Mouse (Mus musculus): ENCODE data around the gene Vezt.

Vezt gene

GRCm38 (mm10) chr10:94037596-94037995 lies 2.0 kb upstream of the Vezt start:
- no peak for DNase-seq (ENCODE audit: low read depth, low spot score)

DNA sequence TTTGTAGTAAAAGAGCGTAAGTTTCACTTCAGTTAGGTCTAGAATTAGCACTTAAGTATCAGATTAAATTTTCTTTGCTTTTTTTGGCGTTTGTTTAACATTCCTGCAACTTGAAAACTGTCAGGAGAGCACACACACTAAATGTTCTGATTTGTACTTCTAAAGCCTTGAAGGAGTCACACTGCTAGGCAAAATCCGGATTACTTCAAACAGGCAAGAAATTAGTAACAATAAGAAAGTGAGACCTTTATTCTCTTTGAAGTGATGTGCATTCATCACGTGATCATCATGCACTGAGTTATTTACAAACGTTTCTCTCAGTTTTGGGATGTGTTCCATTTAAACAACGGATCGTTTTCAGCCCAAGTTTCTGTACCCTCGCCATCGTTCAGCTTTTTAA lies 1.6 kb upstream of the Vezt start:
- DNase-seq (ENCODE audit: low read depth, low spot score), result no peak

- peak; percentile 34 for DNase-seq (ENCODE audit: low read depth, low spot score)
Measured at GRCm38 (mm10) chr10:94036375-94036758, 750 bp upstream of the Vezt start.

DNA sequence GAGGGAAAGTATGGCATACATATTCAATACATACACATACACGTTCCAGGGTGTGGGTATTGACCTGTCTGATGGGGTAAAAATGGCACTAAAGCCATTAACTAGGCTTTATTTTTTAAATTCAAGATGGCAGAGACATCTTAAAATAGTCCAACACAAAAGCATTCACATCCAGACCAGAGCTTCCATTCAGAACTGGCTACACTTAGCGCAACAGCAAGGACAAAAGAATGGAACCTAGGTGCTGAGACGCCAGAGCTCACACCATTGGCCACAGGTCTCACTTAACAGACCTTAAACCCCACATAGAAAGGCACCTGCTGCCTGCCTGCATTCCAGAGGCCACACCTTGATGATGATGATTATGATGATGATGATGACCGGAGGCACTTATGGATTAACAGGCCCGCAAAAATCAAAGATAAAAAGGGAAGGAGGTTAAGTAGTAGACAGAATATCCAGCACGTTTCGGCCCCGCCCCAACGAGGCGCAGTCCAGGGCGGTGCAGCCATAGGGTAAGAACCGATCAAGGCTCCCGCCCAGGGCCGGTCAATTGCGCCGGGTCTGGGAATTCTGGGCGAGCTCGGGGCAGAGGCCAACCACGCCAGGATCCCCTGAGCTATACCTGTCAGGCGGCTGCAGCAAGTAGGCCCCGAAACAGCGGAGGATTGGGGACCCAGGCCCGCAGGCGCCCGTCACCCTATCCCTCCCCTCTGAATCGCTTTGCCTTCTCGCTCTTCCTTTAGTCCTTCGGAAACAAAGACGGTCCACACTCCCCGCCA lies 550 bp downstream of the Vezt start:
- peak; percentile 34 for DNase-seq (ENCODE audit: low read depth, low spot score)

- no peak for DNase-seq (ENCODE audit: low read depth, low spot score)
Measured at GRCm38 (mm10) chr10:94031164-94031563, 4.5 kb downstream of the Vezt start.

- DNase-seq (ENCODE audit: low read depth, low spot score), result no peak
Measured at GRCm38 (mm10) chr10:94028493-94028892, 7.1 kb downstream of the Vezt start.

DNA sequence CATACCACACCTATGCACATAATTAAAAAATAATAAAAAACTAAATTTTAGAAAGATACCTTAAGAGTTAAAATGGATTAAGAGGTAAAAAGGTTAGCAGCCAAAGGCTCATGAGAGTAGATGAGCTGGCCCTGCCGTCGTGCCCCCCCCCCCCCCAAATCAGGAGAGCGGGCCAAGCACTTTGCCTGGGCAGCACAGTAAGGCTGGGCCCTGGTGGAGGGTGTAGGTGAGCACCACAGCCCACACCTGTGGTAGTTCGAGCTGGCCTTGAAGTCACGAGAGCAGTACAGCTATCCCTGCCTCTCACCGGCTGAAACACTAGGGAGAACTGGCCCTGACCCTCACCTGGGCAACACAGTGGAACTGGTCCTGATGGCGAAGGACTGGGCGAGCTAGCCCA lies 10.5 kb downstream of the Vezt start:
- no peak for DNase-seq (ENCODE audit: low read depth, low spot score)

DNA sequence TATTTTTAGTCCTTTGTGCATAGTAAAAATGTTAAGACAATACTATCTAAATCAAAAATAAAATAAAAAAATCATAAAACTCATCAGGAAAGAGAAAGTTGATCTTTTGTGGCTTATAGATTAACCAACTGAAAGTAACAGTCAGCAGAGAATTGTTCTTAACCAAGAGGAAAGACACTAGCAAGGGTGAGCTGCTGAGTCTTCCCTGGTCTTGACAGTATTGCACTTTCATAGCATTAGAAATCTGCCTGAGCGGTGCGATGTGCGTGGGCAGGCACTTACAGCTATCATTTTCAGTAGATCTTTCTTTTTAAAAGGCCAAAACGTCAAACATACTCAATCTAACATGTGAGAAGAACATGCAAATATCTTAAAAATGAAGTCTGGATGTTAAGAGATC lies 14.6 kb downstream of the Vezt start:
- DNase-seq (ENCODE audit: low read depth, low spot score), result no peak

DNA sequence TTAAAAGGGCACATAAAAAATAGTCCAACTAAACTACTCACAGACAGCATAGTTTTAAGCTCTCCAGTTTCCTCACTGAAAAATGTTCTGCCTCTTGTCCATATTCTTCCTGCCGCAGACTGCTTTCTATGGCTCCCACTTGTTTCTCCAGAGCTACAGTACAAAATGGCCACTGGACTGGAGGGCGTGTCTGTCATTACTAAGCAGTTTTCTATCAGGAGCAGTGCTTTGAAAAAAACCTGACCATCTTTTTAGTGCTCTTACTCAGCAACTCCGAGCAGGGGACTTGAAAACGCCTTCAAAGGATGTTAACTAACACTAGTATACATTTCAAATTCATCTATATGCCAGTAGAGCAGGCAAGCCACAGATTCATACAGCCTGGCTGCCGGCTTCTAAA lies 15.0 kb downstream of the Vezt start:
- DNase-seq (ENCODE audit: low read depth, low spot score), result peak; percentile 20

DNA sequence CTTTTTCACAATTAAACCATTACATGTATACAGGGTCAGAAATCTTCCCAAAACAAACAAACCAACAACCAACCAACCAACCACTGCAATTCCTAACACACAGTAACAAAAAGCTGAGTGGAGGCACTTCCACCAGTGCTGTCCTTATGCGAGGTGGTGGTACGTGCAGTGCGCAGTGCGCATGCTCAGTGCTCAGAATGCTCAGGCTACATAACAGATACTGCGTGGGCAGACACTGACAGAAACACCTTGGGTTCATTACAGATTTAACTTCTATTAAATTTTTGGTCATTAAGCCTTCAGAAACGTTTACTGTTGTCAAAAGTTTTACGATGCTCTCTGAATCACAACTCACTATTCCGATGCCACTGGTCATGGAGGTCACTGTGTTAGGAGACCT lies 18.2 kb downstream of the Vezt start:
- DNase-seq (ENCODE audit: low read depth, low spot score), result peak; percentile 39

DNA sequence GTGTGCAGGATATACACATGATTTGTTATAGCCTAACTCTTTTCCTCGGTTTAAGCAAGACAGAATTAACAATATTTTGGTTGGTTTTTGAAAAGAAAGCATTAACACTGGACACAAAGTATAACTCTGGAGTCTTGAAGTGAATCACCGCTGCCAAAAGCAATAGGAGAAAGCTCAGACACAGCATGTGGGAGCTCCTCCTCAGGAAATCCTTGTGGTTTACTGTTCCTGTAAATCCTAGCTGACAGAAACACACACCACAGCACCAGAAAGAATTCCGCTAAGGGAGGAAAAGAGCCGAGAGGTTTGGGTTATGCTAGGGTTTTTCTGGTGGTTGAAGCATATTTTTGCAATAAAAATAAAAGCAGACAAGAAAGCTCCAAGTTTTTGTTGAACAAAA lies 21.4 kb downstream of the Vezt start:
- no peak for DNase-seq (ENCODE audit: low read depth, low spot score)

DNA sequence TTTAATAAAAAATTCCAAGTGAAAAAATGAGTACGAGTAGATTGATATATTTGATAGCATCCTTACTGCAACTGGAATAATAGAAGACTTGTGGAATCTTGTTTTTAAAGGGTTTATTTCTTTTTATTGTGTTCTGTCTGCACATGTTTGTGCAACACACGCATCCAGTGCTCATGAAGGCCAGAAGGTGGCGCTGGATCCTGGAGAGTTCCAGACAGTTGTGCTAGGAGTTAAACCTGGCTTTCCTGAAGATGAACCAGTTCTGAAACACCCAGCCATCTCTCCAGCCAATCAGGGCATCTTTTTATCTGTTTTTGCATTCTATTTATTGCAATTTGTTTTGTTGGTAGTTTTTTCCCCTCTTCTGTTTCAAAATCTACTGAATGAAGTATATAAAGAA lies 22.4 kb downstream of the Vezt start:
- DNase-seq (ENCODE audit: low read depth, low spot score), result peak; percentile 68

DNA sequence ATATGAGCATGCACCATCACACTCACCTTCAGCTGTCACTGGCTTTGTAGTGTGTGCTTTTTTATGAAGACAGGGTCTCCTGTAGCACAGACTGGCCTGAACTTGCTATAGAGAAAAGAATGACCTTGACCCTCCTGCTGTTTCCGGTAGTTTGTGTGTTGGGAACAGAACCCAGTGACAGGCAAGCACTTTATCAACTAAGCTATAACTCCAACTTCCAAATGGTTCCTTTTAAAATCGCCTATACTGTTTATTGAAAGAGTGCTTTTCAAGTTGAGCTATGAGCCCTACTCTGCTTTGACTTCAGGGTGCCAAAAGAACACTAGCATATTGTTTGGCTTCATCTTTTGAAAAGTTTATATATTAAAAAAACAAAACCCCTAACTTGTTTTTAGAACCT lies 24.6 kb downstream of the Vezt start:
- no peak for DNase-seq (ENCODE audit: low read depth, low spot score)

DNA sequence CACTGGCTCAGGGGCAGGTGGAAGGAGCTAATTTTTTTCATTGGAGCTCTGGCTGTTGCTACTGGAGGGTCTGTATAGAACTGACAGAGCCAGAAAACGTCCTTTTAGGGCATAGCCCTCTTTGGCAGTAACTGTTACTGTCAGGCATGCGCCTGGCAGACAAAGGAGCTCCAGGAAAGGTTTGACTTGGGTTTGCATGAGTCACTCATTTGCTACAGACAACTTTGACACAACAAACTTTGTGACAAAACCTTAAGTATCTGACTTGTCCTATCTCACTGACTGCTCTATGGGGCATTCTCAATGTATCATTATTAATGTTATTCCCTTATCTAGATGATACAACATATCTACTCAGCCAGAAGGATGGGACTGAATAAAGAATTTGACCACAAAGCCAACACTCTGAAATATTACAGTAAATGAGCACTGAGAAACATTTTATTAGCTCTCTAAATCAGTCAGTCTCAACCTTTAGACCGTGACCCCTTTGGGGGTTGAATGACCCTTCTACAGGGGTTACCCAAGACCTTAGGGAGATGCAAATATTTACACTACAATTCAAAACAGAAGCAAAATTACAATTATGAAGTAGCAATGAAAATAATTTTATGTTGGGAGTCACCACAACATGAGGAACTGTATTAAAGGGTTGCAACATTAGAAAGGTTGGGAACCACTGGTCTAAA lies 25.5 kb downstream of the Vezt start:
- no peak for DNase-seq (ENCODE audit: low read depth, low spot score)

- no peak for DNase-seq (ENCODE audit: low read depth, low spot score)
Measured at GRCm38 (mm10) chr10:94008356-94008755, 27.3 kb downstream of the Vezt start.

DNA sequence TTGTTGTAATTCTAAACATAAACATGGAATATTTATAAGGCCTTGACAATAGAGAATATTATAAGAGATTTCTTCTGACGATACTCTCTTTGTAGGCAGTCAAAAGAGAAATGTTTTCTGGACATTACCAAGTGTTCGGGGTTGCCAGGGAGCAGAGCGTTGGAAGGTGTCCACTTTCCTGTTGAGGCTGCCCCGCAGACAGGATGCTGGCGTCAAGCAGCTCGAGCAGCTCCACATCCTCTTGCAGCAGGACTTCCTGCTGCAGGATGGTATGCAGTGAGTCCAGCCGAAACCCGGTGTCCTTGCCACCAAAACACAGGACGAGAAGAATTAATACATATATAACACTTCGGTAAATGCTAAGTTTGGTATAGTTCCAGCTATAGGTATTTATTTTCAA lies 35.4 kb downstream of the Vezt start:
- no peak for DNase-seq (ENCODE audit: low read depth, low spot score)

- no peak for DNase-seq (ENCODE audit: low read depth, low spot score)
Measured at GRCm38 (mm10) chr10:93999357-93999756, 36.3 kb downstream of the Vezt start.

GRCm38 (mm10) chr10:93995100-93995499 lies 40.5 kb downstream of the Vezt start:
- peak; percentile 32 for DNase-seq (ENCODE audit: low read depth, low spot score)

DNA sequence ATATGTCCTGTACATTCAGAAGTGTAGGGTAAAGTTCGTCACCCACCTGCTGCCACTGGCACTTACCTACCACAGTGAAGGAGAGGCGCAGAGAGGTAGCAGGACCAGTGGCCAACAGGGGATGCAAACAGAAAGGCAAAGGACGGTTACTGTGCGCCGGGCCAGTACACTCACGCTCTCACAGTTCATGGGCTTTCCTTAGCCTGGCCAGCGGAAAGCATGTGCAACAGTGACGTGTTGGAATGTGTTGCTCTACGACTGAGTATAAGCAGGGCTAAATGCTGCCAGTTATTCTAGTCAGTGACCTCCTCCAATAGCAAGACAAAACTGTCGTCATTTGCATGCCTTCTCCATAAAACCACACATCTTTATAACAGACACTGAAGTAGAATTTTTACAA lies 41.5 kb downstream of the Vezt start:
- DNase-seq (ENCODE audit: low read depth, low spot score), result no peak

DNA sequence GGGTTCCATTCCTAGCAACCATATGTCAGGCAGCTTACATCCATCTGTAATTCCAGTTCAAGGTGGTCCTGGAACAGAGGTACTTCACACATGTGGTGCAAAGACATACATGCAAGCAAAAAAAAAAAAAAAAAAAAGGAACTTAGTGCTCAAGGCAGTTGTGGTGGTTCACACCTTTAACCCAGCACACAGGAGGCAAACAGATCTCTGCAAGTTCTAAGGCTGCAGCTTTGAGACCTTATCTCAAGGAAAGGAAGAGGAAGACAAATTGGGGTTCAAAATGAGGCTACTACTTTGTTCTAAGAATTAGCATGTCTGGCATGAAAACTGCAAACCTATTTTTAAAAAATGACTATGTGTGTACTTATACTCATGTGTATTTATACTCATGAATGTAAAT lies 50.3 kb downstream of the Vezt start:
- no peak for DNase-seq (ENCODE audit: low read depth, low spot score)

DNA sequence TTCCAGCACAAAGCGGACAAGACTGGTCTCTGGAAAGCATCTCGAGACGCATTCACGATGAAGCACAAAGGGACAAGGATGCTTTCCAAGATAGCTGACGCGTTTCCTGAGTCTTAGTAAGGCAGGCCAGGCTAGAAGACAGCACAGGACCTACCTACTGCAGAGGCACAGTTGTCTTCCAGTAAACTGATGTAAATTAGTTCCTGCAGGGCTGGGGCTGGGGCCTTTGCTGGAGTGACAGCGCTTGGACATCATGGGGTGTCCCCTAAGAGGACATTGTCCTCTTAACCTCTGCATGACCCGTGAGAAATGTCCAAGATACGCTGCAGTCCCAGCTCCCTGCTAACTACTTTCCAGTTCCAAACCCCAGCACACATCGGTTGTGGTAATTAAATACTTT lies 66.3 kb downstream of the Vezt start:
- no peak for DNase-seq (ENCODE audit: low read depth, low spot score)

- no peak for DNase-seq (ENCODE audit: low read depth, low spot score)
Measured at GRCm38 (mm10) chr10:93967486-93967885, 68.1 kb downstream of the Vezt start.

DNA sequence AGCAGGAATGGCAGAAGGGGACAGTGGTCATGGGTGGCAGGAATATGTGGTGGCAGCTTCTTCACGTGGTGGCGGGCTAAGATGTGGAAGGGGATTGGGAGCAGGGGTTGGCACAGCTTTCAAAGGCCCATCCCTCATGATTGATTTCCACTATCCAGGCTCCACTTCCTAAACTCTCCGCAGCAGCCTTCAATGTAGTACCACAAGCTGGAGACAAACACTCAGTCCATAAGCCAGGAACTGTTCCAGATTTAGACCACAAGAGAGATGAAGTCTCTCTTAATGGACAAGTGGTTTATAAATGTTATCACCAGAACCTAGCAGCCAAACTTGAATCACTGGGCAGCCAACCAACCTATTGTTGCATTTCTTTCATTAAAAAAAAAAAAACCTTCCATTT lies 81.6 kb downstream of the Vezt start:
- no peak for DNase-seq (ENCODE audit: low read depth, low spot score)
